Mouse (Mus musculus) CD4-positive helper T cell, adult 2 months (primary cell): ENCODE data around the gene Aldh3b3.
A peak's percentile ranks its signal among the peaks of the same experiment; 100 is the strongest.

ENCODE experiments used
- DNase-seq: peaks from one replicate; pipeline ENCODE4 v3.0.0-alpha.2; 2012; ENCODE audit warnings: low read depth, missing footprints, low spot score

Aldh3b3 gene

DNA sequence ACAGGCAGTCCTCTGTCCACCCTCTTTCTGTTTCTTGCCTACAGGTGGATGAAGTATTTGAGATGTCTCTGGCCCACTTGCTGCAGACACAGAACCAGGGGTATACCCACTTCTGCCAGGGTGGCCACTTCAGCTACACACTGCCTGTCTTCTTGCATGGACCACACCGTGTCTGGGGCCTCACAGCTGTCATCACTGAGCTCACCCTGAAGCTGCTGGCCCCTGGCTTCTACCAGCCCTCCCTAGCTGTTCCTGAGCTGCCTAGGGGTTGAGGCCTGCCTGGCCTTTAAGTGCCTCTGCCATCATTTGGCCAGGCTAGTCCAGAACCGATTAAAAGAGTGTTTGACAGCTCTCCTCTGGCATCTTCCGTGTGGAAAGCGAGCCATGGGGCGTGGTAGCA is 43.3 kb downstream of the Aldh3b3 start:
- DNase-seq: no peak

DNA sequence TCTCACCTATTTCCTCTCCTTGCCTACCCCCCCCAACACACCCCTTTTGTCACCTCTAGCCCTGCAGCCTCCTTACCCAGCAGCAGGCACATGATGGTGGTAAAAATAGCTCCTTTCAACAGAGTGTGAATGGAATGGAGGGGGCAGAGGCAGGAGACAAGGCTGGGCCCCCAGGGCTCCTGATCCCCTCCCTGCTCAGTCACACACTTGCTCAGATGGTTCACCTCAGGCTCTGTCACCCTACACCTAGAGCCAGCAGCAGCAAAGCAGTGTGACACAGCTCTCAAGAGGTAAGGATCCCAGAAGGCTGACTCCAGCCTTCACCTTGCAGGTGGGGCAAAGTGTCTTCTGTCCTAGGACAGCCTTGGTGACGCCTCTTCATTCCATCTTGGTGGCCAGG is 44.7 kb downstream of the Aldh3b3 start, which contains the start of gene Doc2g:
Doc2g (plus strand) TSS at position 202 of the 400 bp plus-strand sequence.
- no peak for DNase-seq

DNA sequence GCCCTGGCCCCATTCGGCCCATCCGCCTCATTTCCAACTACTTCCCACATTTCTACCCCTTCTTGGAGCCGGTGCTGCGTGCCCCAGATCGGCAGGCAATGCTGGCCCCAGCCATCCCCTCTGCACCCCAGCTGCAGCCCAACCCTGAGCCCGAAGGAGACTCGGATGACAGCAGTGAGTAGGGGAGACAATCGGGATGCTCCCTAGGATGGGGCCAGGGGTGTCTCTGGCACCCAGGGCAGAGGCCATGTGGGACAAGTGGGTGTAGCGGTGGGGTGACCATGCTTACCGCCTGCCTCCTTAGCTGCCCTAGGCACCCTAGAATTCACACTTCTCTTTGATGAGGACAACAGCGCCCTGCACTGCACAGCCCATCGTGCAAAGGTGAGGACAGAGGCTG is 45.2 kb downstream of the Aldh3b3 start:
- no peak for DNase-seq

DNA sequence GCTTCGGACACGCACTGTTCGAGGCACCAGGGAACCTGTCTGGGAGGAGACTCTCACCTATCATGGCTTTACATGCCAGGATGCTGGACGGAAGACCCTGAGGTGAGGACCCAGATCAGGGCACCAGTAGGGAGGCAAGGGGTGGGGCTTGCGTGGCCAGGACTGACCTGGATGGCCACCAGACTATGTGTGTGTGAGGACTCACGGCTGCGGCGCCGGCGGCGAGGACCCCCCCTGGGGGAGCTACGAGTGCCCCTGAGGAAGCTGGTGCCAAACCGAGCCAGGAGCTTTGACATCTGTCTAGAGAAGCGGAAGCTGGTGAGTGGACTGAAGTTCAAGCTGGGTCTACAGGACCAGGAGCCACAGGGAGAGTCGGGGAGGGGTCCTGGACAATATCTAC is 45.9 kb downstream of the Aldh3b3 start:
- DNase-seq: no peak

DNA sequence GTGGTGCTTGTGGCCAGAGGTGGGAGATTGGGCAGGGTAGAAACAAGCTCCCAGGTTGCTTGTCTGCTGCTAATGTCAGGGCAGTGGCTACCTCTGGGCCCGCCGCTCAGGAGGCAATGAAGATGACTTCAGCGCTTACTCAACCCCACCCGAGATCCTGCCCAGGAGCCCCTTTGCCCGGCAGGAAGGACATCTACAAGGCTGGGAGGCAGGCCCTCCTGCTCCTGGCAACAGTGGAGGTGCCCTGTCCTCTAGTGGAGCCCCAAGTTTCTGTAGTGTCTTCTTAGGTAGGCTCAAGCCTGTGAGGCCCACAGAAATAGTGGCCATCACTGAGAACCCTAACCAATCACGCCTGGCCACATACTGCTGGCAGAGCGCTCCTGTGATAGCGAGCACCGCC is 46.6 kb downstream of the Aldh3b3 start:
- no peak for DNase-seq

DNA sequence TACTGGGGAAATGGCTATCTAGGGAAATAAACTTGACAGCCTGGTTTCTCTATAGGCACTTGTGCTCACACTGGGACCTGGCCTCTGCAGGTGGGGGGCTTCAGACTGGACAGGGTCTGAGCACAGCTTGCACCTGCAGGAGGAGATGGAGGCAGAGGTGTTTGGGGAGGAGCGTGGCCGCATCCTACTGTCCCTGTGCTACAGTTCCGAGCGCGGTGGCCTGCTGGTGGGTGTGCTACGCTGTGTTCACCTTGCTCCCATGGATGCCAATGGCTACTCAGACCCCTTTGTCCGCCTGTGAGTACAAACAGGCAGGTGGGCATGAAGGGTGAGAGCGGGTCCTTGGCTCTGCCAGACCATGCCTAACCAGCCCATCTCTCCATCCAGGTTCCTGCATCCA is 47.5 kb downstream of the Aldh3b3 start:
- no peak for DNase-seq

DNA sequence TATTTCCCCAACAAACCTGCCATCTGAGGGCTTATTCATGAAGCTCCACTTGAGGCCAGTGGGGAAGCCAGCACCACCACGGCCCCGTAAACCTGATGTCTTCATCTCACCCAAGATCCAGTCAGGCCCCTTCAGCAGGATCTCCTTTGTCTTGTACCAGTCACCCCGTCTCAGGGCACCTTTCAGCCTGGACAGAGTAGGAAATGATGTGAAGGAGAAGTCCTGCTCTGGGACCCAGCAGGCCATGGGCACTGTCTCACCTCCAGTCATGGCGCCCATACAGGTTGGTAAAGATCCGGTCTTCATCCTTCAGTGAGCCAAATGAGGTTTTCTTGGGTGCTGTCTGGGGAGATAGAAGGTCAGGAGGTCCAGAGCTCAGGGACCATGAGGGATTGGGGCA is 52.6 kb downstream of the Aldh3b3 start:
- DNase-seq: no peak

DNA sequence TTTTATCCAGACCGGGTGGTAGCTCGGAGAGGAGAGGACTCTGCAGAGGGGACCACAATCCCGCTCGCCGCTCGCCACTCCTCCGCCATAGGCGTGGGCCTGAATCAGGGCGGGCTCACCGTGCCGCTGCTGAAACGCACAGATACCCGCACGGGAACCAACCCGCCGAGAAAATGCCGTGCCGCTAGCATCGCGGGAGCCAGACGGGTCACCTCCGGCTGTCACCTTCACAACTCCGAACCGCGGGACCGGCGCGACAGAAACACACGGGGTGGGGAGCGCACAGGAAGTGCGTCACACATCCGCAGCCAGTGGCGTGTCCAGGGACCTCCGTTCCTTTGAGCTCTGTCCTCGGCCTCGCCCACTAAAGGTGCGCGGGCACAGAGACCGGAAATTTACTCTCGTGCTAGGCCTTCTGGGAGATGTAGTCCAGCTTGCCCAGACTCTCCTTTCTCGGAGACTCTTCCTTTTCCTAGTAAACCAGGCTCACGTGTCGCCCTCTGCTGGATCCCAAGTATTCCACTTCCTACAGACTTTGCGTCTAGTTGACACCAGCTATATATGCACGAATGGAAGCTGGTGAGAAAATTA is 54.1 kb downstream of the Aldh3b3 start, which contains the start of gene Ndufv1:
Ndufv1 (minus strand) TSS at position 375 of the 591 bp plus-strand sequence.
- DNase-seq: peak; percentile 98

DNA sequence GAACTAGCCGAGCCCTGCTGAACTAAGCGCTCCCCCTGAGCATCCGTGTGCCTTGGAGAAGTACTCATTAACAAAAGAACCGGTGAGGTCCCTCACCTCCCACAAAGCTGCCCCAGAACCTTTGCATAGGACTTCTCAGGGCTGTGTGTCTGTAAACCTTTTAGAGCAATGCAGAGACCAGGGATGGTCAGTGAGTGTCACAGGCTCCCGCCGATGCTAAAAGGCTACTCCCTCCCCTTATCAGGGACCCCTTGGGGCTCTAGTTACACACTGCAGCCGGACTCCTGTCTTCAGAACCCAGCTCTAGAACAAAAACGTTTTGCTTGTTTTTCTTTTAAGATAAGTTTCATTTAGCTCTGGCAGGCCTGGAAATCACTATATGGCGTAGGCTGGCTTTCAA is 54.6 kb downstream of the Aldh3b3 start:
- DNase-seq: no peak

DNA sequence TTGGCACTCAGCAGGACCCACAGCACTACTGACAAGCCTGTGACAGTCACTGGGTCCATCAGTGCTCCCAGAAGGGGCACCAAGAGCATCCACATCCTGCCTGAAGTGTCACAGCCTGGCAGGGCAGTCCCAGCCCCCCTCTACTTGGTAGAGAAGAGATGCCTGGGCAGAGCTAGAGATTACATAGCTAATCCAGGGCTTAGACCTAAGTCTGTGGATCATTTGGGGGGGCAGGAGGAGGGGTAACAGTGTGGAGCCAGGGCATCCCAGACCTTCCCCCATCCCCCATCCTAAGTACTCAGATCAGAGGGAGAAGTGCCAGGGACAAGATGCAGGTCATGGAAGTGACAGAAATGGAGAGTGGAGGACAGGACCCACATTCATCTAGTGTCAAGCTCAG is 56.4 kb downstream of the Aldh3b3 start:
- no peak for DNase-seq

DNA sequence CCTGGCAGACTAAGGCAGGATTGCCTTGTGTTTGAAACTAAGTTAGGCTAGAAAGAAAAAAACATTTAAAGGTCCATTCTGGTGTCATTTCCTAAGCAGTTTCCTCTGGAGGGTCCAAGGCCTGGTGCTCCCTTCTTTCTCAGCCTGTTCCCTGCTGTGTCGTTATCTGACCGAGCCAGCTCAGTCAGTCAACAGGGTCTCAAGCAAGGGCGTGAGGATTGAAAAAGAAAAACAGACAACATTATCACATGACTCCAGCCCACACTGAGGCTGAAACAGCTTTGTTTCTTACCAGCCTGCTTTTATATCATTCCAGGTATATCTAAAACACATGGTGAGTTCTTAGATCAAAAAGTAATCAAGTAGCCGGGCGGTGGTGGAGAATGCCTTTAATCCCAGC is 57.2 kb downstream of the Aldh3b3 start:
- DNase-seq: no peak

DNA sequence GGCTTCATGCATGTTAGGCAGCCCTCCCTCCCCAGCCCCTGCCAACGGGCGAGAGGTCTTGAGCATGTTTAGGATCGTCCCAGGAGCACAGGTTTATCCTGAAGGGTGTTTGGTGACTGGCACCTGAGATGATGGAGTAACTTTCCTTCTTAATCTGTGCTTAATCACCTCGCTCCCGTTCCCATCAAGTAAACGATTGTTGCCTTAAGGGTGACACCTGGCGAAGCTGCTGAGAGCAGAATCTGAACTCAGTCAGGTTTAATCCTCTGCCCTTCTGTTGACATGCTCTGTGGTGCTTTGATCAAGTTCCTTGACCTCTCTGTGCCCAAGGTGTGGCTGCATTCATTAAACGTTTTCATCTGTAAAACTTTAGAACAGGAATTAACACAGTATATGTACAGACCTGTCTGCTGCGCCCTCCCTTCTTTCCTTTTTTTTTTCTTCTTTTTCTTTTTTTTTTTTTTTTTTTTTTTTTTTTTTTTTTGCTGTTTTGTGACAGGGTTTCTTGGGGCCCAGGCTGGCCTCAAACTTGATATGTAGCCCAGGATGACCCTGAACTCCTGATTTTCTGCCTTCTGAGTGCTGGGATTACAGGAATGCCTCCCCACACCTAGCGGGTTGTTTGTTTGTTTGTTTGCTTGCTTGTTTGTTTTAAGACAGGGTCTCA is 59.6 kb downstream of the Aldh3b3 start:
- no peak for DNase-seq

DNA sequence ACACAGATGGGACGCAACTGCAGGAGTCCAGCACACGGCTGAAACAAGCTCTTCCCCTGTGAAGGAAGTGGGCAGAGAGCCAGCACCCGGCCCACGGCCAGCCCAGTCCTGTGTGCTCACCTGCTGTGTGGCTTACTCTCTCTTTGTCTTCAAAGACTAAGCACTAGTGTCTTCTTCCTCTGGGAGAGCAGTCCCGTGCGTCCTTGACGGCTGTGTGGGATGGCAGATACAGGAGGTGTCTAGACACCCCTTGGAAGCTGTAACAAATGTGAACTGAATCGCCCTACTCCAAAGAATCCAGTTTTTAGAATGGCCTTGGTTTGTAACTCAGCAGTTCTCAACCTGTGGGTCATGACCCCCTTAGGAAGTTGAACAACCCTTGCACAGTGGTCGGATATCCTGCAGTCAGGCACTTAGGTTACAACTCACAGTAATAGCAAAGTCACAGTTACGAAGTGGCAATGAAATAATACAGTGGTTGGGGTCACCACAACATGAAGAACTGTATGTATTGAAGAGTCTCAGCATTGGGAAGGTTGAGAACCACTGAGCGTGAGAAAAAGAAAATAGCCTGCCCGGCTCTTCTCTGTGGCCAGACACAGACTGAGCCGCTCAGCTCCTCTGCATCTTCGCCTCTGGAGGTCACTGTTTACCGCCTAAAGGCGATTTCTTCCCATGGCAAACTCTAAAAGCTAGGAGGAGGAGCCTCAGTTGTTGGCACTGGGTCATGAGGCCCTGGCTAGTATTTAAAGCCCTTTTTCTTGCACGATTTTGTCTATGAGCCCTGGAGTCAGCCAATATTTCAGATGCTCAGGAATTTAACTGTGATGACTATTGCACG is 60.5 kb downstream of the Aldh3b3 start:
- peak; percentile 77 for DNase-seq
